Mouse (Mus musculus) gastrocnemius, adult 2 months (tissue): ENCODE measurements around the gene Gm11172. TPM values are rescaled to one million over a fixed set of nuclear protein-coding genes. Genes with fewer than 3 reads are reported as not detected.

ENCODE experiments used
- DNase-seq: peaks from one replicate; pipeline ENCODE4 v3.0.0; 2022
- H3K27ac ChIP-seq: fragments of 200-600 bp; 2 replicates; pipeline ENCODE4 v1.8.1; 2022; ENCODE audit warnings: mild to moderate bottlenecking
- H3K4me3 ChIP-seq: fragments of 200-600 bp; 2 replicates; pipeline ENCODE4 v1.8.1; 2022; ENCODE audit warnings: mild to moderate bottlenecking, moderate library complexity
- CTCF ChIP-seq: fragments of 200-600 bp; IDR thresholded peaks from 2 replicates; pipeline ENCODE4 v1.8.1; 2022; ENCODE audit warnings: antibody characterized with exemption, mild to moderate bottlenecking, moderate library complexity
- intact Hi-C: fragments of 180-260 bp; cut with DNase I; formaldehyde crosslinking; loops from one replicate; pipeline ENCODE4 v1.15.1; 2025
- total RNA-seq, 2 experiments: library from RNA; stranded (reverse); gene quantifications; 2 replicates each; pipeline ENCODE4 v1.2.3; 2021

The Gm11172 gene
- total RNA-seq, 2 experiments from 2014 or later, result not detected

- Histone ChIP-seq H3K4me3 (no peak overlapping the region), H3K27ac (no peak overlapping the region)
- no peak for DNase-seq
- TF ChIP-seq CTCF, result no peak
- intact Hi-C loops, result no loop called here
Measured at GRCm38 (mm10) chr16:10780631-10781120, 32.0 kb upstream of the Gm11172 start.

DNA sequence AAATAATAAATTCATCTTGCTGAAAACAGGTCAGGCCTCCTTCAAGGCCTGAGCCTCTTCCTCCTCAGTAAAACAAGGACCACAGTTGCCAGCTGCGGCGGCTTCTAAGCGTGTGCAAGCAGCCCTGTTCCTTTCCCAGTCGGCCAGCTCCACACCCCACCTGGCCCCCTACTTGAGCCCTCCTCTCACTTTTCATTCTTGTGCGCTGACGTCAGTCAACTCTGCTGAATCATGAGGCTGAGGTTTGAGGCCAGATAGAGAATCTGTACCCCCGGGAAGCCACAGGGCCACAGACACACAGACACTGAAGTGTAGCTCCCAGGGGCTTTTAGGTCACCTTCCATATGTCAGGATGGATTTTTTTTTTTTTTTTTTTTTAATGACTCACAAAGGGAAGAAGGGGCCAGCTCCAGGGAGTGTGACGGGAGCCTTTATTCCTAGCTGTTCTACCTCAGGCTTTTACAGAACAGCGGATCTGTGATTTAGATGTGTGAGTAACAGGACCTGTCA lies 30.8 kb upstream of the Gm11172 start:
- intact Hi-C loops, result no loop called here
- TF ChIP-seq CTCF, result no peak
- peak; percentile 25 for DNase-seq
- Histone ChIP-seq H3K27ac (no peak overlapping the region), H3K4me3 (peak overlapping the region; percentile 84; the same call in 1 of the 2 replicates)

GRCm38 (mm10) chr16:10782377-10783151 lies 30.2 kb upstream of the Gm11172 start:
- no peak for TF ChIP-seq CTCF
- Histone ChIP-seq H3K27ac (peak overlapping the region; percentile 46), H3K4me3 (peak overlapping the region; percentile 84)
- intact Hi-C loops, result no loop called here
- DNase-seq, result peak; percentile 19

DNA sequence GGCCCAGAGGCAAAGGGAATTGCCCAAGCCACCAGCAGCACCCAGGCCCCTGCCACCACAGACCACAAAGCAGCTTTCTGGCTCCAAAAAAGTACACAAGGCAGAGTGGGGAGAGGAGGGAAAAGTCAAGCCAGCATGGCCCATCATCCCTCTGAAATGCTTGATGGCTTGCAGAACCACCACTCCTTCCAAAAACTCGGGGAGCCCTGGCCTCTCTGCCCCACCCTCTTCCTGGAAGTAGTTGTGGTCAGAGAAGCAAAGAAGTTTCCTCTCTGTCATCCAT lies 29.6 kb upstream of the Gm11172 start:
- Histone ChIP-seq H3K4me3 (peak overlapping the region; percentile 84), H3K27ac (peak overlapping the region; percentile 46; the same call in 1 of the 2 replicates)
- TF ChIP-seq CTCF, result no peak
- peak; percentile 30 for DNase-seq
- intact Hi-C loops, result no loop called here

DNA sequence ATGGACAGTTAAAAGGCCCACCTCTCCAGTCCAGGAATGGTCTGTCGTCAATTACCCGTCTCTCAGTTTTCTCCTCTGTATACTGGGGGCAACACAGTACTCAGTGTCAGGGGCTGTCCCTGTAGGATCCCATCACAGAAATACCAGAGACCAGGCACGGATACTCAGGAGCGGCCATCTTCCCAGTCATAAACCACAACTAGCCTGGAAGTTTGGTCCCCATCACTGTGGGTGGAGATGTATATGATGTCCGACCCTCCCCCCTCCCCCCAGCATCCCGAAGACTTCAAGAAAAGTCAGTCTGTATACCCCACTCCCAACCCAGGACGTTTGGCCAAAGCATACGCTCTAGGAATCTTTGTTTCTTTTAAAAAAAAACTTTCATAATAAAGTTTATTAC lies 29.3 kb upstream of the Gm11172 start:
- Histone ChIP-seq H3K4me3 (peak overlapping the region; percentile 84), H3K27ac (no peak overlapping the region)
- intact Hi-C loops, result no loop called here
- TF ChIP-seq CTCF, result no peak
- peak; percentile 7 for DNase-seq

- peak overlapping the region; percentile 94 for H3K27ac ChIP-seq
- DNase-seq, result peak; percentile 63
- peak overlapping the region; percentile 84 for H3K4me3 ChIP-seq
Measured at GRCm38 (mm10) chr16:10783883-10784792, 28.6 kb upstream of the Gm11172 start.

GRCm38 (mm10) chr16:10784793-10785370 lies 27.8 kb upstream of the Gm11172 start:
- peak overlapping the region; percentile 94 for H3K27ac ChIP-seq
- H3K4me3 ChIP-seq, result peak overlapping the region; percentile 84
- TF ChIP-seq CTCF, result peak; percentile 88
- peak; percentile 95 for DNase-seq
- intact Hi-C loops, result loop anchor here (1.0 to 2.0 kb wide), 2 partner anchors 144 to 215 kb away; no protein-coding TSS in a partner anchor

More at GRCm38 (mm10) chr16:10783883-10784792, 28.6 kb upstream of the Gm11172 start:
- TF ChIP-seq CTCF, result peak; percentile 8; the same call in 1 of the 2 replicates
- intact Hi-C loops, result loop anchor here (2.0 kb wide), 1 partner anchor 143 kb away; no protein-coding TSS in a partner anchor

DNA sequence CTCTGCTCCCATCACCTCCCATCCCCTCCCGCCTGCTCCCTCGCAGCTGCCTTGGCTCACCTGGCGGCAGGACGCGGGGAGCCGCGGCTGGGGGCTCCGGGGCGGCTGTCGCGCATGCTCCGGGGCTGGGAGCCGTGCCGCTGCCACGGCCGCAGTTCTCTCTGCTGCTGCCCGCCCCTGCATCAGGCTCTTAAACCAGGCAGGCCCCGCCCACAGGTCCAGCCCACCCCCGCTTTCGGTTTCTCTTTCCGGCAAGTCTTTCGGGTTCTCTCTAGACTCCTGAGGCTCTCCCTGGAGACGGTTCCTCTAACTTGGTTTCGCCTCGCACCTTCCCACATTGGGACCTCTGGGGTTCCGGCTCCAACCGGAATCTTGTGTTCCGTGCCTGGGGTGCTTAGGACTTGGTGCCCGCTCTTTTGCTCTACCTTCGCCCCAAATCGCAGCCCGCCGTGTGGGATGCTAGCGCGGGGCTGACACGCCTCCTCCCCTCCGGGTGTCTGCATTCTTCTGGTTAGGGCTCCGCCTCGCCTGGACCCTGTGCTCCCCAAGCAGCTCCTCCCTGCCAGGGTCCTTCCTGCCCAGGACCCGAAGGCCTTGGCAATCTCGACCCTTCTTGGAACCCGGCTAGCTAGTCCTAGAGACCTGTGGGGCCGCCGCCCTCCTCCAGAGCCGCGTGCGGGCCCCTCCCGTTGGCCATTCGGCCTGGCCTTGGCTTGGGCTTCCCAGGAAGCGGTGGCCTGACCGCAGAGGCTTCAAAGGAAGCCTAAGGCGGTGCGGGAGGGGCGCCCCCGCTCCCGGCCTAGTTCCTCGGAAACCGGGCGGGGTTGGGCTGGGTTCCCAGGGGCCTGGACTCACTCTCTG lies 27.1 kb upstream of the Gm11172 start, which contains the start of gene Socs1:
Gene Socs1 (minus strand): TSS at position 166 of the 861 bp plus-strand sequence.
- intact Hi-C loops, result loop anchor here (1.0 to 2.0 kb wide), 3 partner anchors 59 to 215 kb away; no protein-coding TSS in a partner anchor
- DNase-seq, result peak; percentile 92
- no peak; the same call in none of the 2 replicates for TF ChIP-seq CTCF
- Histone ChIP-seq H3K4me3 (peak within 1 kb of the TSS; percentile 84), H3K27ac (peak within 1 kb of the TSS; percentile 94)

- intact Hi-C loops, result loop anchor here (2.0 kb wide), 1 partner anchor 59 kb away; no protein-coding TSS in a partner anchor
- Histone ChIP-seq H3K27ac (peak overlapping the region; percentile 94), H3K4me3 (peak overlapping the region; percentile 84)
- TF ChIP-seq CTCF, result peak; percentile 92
- peak; percentile 85 for DNase-seq
Measured at GRCm38 (mm10) chr16:10786288-10786687, 26.4 kb upstream of the Gm11172 start.

- intact Hi-C loops, result loop anchor here (2.0 kb wide), 1 partner anchor 58 kb away; no protein-coding TSS in a partner anchor
- DNase-seq, result peak; percentile 78
- H3K4me3 ChIP-seq, result peak overlapping the region; percentile 84
- peak overlapping the region; percentile 94 for H3K27ac ChIP-seq
- no peak for TF ChIP-seq CTCF
Measured at GRCm38 (mm10) chr16:10786782-10787547, 25.8 kb upstream of the Gm11172 start.
